Mouse (Mus musculus): ENCODE results near the gene Parg. TPM values are rescaled to one million over a fixed set of nuclear protein-coding genes. Genes with fewer than 3 reads are reported as not detected.

Parg gene
- polyA plus RNA-seq, 1 experiment from 2014 or later, result 15.7 TPM

DNA sequence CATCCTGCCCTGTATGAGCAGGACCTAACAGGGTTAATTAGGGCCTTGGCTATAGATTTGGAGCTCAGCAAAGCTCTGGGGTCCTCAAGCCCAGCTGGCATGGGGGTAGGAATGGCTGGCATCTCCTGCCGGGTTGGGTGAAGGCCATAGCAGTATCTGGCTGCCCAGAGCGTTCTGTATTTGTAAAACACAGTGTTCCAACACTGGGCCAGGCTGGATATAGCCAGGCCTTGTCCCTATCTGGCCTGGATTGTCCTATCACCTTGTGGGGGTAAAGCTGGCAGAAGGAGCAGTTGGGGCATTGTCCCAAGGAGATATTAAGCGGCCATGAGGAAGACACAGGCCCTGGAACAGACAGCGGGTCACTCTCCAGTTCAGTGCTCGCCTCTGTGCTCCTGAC lies 121.5 kb downstream of the Parg start:
- H3K36me3 ChIP-seq (ENCODE audit: control insufficient read depth, insufficient read depth), result no peaks in the 10 kb centered on the region
- no peaks in the 10 kb centered on the region for H3K27me3 ChIP-seq (replicated peaks; ENCODE audit: control insufficient read depth, insufficient read depth, low read length)
- WGBS, result 91% methylated on average over 5 of the region's 5 CpGs
- ATAC-seq, result no peak
- H3K4me1 ChIP-seq (replicated peaks; ENCODE audit: control insufficient read depth, insufficient read depth, low read length), result no peaks in the 10 kb centered on the region
- H3K4me2 ChIP-seq (replicated peaks; ENCODE audit: low read depth), result no peak overlapping the region
- no peak for TF ChIP-seq CTCF (IDR thresholded peaks at IDR 0.05; ENCODE audit: low read depth)
- no peak overlapping the region for H3K27ac ChIP-seq (ENCODE audit: low read depth, low read length)
- H3K4me3 ChIP-seq (ENCODE audit: low read depth, low read length), result no peak overlapping the region
- H3K9ac ChIP-seq (ENCODE audit: low read depth, low read length), result no peak overlapping the region
- H3K9me3 ChIP-seq (ENCODE audit: control insufficient read depth), result no peaks in the 10 kb centered on the region

DNA sequence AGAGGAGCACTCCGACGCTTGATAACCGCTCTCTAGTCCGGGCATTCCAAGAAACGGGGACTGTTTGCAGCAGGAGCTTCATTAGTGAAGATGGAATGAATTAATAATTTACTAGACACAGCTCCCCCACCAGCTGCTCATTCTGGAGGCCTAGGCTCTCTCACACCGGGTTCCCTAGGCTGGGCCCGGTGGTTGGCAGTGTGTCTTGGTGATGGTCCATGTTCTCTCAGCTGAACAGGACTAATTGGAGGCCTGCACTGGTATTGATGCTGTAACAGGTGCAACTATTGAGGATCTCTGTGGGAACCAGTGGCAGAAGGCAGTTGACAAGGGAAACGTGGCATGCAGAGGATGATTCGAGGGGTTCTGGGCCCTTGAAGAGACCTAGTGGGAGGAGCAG lies 125.6 kb downstream of the Parg start:
- H3K4me1 ChIP-seq (replicated peaks; ENCODE audit: control insufficient read depth, insufficient read depth, low read length), result no peaks in the 10 kb centered on the region
- no peaks in the 10 kb centered on the region for H3K9me3 ChIP-seq (ENCODE audit: control insufficient read depth)
- no peak for ATAC-seq
- WGBS, result 67% methylated on average over 9 of the region's 9 CpGs
- H3K4me2 ChIP-seq (replicated peaks; ENCODE audit: low read depth), result no peak overlapping the region
- H3K36me3 ChIP-seq (ENCODE audit: control insufficient read depth, insufficient read depth), result no peaks in the 10 kb centered on the region
- no peak for TF ChIP-seq CTCF (IDR thresholded peaks at IDR 0.05; ENCODE audit: low read depth)
- H3K27me3 ChIP-seq (replicated peaks; ENCODE audit: control insufficient read depth, insufficient read depth, low read length), result 0 out of 2 replicates have a peak, but pooled peaks cover 3% of the 10 kb centered on the region
- H3K4me3 ChIP-seq (ENCODE audit: low read depth, low read length), result no peak overlapping the region
- H3K9ac ChIP-seq (ENCODE audit: low read depth, low read length), result no peak overlapping the region
- H3K27ac ChIP-seq (ENCODE audit: low read depth, low read length), result no peak overlapping the region

DNA sequence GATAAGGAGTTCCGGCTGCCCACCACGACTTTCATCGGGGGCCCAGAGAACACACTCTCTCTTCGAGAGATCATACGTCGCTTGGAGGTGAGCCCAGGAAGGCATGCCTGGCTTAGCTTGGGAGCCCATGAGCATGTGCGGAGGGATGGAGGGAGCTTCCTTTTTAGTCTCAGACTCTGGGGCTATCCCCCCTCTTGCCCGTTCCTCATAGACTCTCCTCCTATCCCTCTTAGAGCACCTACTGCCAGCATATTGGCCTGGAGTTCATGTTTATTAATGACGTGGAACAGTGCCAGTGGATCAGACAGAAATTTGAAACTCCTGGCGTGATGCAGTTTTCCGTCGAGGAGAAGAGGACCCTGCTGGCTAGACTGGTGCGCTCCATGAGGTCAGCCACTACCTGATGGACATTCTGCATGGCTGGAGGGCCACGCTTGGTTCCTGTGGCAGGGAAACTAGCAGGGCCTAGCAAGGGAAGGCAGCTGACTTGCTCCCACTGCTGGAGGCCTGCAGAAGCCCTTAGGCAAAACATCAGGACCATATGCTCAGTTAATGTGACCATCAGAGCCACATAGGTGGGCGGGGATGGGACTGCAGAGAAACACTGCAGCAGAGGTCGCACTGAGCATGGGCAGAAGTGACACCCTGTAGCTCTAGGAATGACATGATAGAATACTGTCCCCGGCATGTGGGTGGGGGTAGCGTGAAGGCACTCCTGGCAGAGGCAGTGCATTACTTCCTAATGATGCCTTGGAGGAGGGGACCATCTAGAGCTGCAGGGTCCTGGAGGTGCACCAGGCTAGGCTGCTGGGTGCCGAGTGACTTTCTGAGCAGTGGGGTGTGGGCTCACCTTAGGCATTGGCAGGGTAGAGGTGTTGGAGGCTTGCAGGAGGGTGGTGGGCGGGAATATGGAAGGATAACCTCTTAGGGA lies 131.0 kb downstream of the Parg start:
- no peak overlapping the region for H3K9ac ChIP-seq (ENCODE audit: low read depth, low read length)
- no peak for ATAC-seq
- WGBS, result 88% methylated on average over 20 of the region's 20 CpGs
- H3K36me3 ChIP-seq (ENCODE audit: control insufficient read depth, insufficient read depth), result peaks cover 9% of the 10 kb centered on the region; the same call in 1 of the 2 replicates
- H3K4me1 ChIP-seq (replicated peaks; ENCODE audit: control insufficient read depth, insufficient read depth, low read length), result no peaks in the 10 kb centered on the region
- H3K27ac ChIP-seq (ENCODE audit: low read depth, low read length), result no peak overlapping the region
- no peak overlapping the region for H3K4me3 ChIP-seq (ENCODE audit: low read depth, low read length)
- 0 out of 2 replicates have a peak, but pooled peaks cover 3% of the 10 kb centered on the region for H3K27me3 ChIP-seq (replicated peaks; ENCODE audit: control insufficient read depth, insufficient read depth, low read length)
- no peak overlapping the region for H3K4me2 ChIP-seq (replicated peaks; ENCODE audit: low read depth)
- TF ChIP-seq CTCF (IDR thresholded peaks at IDR 0.05; ENCODE audit: low read depth), result no peak
- H3K9me3 ChIP-seq (ENCODE audit: control insufficient read depth), result no peaks in the 10 kb centered on the region

DNA sequence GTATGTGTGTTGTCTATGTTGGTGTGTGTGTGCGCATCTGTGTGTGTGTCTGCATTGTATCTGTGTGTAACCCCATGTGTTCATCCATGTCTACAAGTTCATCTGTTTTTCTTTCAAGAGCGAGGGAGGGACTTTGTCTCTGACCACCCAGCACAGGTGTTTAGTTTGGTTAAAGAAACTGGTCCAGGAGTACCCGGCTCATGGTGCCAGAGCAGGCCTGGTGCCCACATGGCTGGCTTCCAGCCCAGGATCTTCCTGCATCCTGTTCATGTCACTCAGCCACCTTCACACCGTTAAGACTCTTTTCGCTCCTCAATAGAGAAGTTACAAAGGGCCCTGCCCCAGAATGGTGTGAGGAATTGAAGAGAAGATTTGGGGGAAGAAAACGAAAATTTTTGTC lies 134.3 kb downstream of the Parg start:
- H3K9me3 ChIP-seq (ENCODE audit: control insufficient read depth), result no peaks in the 10 kb centered on the region
- H3K27me3 ChIP-seq (replicated peaks; ENCODE audit: control insufficient read depth, insufficient read depth, low read length), result no peaks in the 10 kb centered on the region
- no peak overlapping the region for H3K27ac ChIP-seq (ENCODE audit: low read depth, low read length)
- no peak for TF ChIP-seq CTCF (IDR thresholded peaks at IDR 0.05; ENCODE audit: low read depth)
- H3K36me3 ChIP-seq (ENCODE audit: control insufficient read depth, insufficient read depth), result peaks cover 13% of the 10 kb centered on the region; the same call in 1 of the 2 replicates
- no peaks in the 10 kb centered on the region for H3K4me1 ChIP-seq (replicated peaks; ENCODE audit: control insufficient read depth, insufficient read depth, low read length)
- H3K4me2 ChIP-seq (replicated peaks; ENCODE audit: low read depth), result no peak overlapping the region
- 79% methylated on average over 6 of the region's 6 CpGs for WGBS
- H3K9ac ChIP-seq (ENCODE audit: low read depth, low read length), result no peak overlapping the region
- no peak overlapping the region for H3K4me3 ChIP-seq (ENCODE audit: low read depth, low read length)
- ATAC-seq, result no peak

DNA sequence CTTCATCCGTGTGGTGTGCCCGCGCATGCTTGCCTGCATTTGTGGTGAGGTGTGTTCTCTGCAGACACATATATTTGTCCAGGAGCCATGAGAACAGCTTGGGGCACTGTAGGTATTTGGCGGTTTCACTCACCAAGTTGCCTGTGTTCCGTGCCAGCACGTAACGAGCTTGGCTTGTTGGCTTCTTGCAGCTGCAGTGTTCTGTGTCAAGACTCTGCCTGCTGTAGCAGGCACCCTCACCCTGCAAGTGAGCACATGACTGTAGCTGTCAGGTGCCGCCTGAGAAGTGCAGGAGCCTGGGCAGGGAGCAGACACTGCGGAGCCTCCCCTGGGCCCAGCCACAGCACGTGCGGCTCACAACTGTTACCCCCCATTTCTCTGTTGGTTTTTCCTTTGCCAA lies 134.8 kb downstream of the Parg start:
- TF ChIP-seq CTCF (IDR thresholded peaks at IDR 0.05; ENCODE audit: low read depth), result no peak
- Histone ChIP-seq H3K4me1 (replicated peaks; ENCODE audit: control insufficient read depth, insufficient read depth, low read length) (no peaks in the 10 kb centered on the region), H3K4me2 (replicated peaks; ENCODE audit: low read depth) (no peak overlapping the region), H3K9ac (ENCODE audit: low read depth, low read length) (no peak overlapping the region), H3K27ac (ENCODE audit: low read depth, low read length) (no peak overlapping the region), H3K4me3 (ENCODE audit: low read depth, low read length) (no peak overlapping the region), H3K27me3 (replicated peaks; ENCODE audit: control insufficient read depth, insufficient read depth, low read length) (no peaks in the 10 kb centered on the region), H3K9me3 (ENCODE audit: control insufficient read depth) (no peaks in the 10 kb centered on the region), H3K36me3 (ENCODE audit: control insufficient read depth, insufficient read depth) (peaks cover 16% of the 10 kb centered on the region; the same call in 1 of the 2 replicates)
- no peak for ATAC-seq
- WGBS, result 84% methylated on average over 11 of the region's 11 CpGs

DNA sequence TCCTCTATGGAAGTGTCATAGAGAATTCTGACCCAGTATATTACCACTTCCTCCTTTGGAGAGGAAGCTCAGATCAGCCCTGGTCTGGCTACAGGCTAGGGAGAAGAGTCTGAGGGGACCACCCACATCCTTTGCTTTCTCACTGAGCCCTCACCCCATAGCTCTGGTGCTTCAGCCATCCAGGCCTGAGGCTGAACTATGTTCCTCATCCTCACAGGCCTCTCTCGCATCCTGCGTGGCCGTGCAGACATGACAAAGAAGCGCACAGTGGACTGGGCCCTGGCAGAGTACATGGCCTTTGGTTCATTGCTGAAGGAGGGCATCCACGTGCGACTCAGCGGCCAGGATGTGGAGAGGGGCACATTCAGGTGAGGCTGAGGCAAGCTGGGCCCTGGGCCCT lies 140.1 kb downstream of the Parg start:
- no peaks in the 10 kb centered on the region for H3K4me1 ChIP-seq (replicated peaks; ENCODE audit: control insufficient read depth, insufficient read depth, low read length)
- H3K4me2 ChIP-seq (replicated peaks; ENCODE audit: low read depth), result no peak overlapping the region
- H3K9me3 ChIP-seq (ENCODE audit: control insufficient read depth), result no peaks in the 10 kb centered on the region
- H3K27ac ChIP-seq (ENCODE audit: low read depth, low read length), result no peak overlapping the region
- no peak for TF ChIP-seq CTCF (IDR thresholded peaks at IDR 0.05; ENCODE audit: low read depth)
- no peak overlapping the region for H3K4me3 ChIP-seq (ENCODE audit: low read depth, low read length)
- peaks cover 23% of the 10 kb centered on the region; the same call in 1 of the 2 replicates for H3K36me3 ChIP-seq (ENCODE audit: control insufficient read depth, insufficient read depth)
- no peak overlapping the region for H3K9ac ChIP-seq (ENCODE audit: low read depth, low read length)
- WGBS, result 96% methylated on average over 7 of the region's 7 CpGs
- ATAC-seq, result no peak
- H3K27me3 ChIP-seq (replicated peaks; ENCODE audit: control insufficient read depth, insufficient read depth, low read length), result no peaks in the 10 kb centered on the region

All from intestine, postnatal 0 days (tissue).